Mouse (Mus musculus): ENCODE data around the gene Tnfrsf13b.

Gene Tnfrsf13b

DNA sequence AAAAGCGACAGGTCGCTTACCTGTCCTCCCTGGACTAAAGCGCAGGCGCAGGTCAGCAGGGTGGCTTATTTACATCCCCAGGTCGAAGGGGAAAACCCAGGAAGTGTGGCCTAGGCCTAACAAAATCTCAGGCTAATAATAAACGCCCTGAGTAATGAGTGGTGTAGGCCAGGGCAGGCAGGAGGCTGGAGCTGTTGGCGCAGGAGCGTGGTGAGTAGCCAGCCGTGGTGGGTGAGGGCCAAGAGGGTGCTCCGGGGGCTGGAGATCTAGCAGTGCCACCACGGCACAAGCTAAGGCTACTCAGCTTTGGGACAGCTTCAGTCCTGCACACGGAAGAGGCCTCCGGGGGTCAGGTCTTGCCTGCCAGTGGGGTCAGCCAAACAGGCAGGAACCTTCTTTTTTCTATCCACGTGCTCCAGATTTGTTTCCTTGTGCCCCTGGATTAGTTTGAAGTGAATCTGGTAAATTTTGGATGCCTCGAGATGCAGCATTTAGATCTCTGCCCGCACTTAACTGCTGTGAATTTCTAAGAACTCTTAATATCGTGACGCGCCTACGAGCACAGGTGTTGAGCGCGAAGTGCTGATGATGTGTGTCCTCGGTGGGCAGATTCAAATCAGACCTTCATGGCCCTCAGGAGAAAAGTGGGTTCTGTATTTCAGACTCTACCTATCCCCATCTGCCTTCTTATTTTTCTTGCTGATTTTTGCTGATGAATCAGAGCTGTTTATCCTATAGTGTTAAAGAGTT lies at the start of gene Tnfrsf13b:
Tnfrsf13b (plus strand) TSS at position 150 of the 750 bp plus-strand sequence.
- in situ Hi-C loops (cut with MboI; ENCODE audit: low sequenced_read_pairs), result no loop called here

DNA sequence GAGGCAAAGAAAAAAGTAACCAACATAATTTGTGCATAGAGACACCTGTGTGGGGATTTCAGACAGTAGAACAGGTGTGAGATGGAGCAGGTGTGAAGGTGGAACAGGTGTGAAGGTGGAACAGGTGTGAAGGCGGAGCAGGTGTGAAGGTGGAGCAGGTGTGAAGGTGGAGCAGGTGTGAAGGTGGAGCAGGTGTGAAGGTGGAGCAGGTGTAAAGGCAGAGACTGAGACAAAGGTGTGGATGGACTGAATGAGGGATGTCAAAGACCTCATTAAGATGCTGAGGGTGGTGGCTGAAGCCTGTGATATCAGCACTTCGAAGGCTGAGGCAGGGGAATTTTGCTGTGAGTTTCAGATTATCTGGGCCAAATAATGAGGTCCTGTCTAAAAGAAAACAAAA lies 44.9 kb upstream of the Tnfrsf13b start:
- in situ Hi-C loops (cut with MboI; ENCODE audit: low sequenced_read_pairs), result no loop called here

DNA sequence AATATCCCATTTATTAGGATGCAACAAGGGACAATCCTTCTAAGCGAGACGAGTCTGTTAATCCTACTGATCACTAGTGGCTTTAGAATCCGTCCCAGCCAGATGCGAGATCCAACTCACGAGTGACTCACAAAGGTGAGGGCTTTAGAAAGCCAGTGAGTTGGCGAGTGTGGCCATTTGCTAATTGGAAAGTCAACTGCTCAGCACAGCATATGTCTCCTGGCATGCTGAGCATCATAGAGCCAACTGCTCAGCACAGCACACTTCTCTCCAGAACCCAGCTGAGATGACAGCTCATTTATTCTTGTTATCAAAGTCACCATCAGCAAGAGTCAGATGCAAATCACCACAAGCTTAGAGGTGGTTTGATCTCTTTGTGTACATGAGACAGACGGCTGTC lies 36.4 kb upstream of the Tnfrsf13b start:
- in situ Hi-C loops (cut with MboI; ENCODE audit: low sequenced_read_pairs), result no loop called here

DNA sequence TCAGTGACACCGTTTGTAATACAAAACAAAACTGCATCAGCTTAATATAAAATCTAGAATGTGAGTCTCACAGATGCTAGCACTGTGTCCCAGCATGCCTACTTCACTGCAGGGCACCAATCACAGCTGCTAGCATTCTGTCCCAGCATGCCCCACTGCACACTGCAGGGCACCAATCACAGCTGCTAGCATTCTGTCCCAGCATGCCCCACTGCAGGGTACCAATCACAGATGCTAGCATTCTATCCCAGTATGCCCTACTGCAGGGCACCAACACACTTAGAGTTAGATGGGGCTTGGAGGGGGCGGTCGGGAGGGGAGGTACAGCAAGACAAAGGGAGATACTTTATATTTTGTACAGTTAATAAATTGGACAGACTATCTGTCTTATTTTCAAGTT lies 35.4 kb upstream of the Tnfrsf13b start:
- in situ Hi-C loops (cut with MboI; ENCODE audit: low sequenced_read_pairs), result no loop called here

DNA sequence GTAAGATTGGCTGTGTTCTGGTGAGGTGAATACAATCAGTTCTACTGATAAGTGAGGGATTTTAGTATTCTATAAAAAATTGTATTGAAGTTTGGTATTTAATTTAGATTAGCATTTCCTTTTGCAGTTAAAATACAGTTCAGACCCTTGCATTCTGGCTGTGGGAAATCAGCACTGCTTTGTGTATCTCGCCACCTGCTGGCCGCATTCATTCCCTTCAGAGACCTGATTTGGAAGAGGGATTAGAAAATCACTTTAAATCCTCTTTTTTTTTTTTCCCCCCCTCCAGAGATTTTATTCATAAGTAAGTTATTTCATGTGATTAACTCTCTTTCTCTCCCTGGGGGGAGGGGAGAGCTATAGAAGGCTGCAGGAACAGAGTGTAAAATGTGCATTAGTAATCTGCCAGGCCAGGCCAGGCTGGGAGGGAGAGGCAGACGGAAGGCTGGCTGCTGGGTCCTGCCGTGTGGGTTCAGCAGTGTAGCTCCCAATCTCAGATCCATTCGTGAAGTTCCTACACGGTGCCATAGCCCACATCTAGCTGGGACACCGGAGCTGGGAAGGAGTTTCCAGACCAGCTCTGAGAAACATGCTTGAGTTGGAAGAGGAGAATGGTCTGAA lies 34.8 kb upstream of the Tnfrsf13b start:
- in situ Hi-C loops (cut with MboI; ENCODE audit: low sequenced_read_pairs), result no loop called here

DNA sequence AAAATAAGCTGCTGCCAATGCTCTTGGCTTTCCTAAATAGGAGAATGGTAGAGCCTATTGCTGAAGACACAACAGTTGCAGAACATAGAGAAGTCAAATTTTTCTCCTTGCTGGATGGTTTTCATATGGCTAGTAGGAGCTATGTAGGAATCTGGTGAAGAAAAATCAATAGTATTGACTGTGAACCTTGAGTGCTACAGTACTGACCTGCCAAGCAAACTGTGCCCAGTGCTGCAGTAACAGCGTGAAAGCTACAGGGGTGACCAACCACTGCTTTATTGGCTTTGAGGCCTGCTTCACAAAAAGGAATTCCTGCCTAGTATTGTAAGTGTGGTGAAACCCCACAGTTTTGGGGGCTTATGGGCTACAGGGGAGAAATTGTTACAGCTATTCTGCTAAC lies 28.5 kb upstream of the Tnfrsf13b start:
- in situ Hi-C loops (cut with MboI; ENCODE audit: low sequenced_read_pairs), result no loop called here

DNA sequence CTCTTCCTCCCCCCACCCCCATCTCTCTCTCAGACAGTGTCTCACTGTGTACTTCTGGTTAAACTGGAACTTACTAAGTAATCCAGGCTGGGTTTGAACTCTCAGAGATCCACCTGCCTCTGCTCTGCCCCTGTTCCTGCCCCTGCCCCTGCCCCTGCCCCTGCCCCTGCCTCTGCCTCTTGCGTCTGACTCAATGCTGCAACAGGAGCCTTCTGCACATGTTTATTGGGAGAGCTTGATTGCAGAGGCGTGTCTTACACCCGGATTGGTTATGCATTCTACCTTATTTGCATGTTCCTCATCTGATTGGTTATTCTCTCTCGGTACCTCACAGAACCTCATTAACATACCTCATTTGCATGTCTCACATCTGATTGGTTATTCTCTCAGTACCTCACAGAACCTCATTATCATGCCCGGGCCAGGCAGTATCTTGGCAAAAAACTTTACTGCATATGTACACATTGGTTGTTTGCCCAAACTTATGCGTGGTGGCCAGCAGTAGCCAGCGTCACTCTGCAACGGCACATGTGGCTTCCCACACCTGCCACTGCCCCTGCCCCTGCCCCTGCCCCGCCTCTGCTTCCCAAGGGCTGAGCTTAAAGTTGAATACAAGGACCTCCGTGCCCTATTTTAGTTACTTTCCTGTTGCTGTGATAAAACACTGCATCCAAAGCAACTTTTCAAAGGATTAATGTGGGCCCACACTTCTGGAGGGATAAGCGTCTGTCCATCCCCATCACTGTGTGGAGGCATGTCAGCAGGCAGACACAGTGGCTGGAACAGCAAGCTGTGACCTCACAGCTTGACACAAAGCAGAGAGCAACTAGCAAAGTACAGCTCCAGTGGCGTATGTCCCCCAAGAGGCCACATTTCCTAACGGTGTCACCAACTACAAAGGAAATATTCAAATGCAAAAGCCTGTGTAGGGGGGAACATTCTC lies 23.9 kb upstream of the Tnfrsf13b start:
- in situ Hi-C loops (cut with MboI; ENCODE audit: low sequenced_read_pairs), result no loop called here

DNA sequence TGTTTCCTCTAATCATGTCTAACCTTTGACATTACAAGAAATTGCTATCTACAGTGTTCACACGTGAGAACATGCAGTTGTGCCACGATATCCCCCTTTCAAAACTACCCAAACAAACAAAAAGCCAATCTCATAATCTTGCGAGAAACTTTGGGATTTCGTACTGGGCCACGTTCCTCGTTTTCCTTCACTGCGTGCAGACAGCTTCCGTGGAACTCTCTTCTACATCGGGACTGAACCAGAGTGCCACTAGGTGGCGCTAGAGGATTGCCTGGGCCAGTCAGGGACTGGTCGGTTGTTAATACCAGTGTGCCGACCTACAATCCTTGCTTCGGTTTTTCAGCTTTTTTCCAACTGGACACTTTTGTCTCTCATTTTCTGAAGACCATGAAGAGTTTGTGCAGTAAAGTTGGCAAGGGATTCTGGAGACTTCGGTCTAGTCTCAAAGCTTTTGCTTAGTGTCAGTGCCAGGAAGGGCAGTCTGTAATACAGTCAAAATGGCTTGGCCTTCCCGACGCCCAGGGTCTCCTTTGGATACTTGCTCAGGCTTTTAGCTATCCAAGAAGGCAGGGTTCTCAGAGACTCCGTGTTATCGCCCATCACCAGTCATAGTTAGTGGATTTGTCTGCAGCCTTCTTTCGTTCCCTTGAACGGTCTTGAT lies 22.2 kb upstream of the Tnfrsf13b start:
- in situ Hi-C loops (cut with MboI; ENCODE audit: low sequenced_read_pairs), result no loop called here

DNA sequence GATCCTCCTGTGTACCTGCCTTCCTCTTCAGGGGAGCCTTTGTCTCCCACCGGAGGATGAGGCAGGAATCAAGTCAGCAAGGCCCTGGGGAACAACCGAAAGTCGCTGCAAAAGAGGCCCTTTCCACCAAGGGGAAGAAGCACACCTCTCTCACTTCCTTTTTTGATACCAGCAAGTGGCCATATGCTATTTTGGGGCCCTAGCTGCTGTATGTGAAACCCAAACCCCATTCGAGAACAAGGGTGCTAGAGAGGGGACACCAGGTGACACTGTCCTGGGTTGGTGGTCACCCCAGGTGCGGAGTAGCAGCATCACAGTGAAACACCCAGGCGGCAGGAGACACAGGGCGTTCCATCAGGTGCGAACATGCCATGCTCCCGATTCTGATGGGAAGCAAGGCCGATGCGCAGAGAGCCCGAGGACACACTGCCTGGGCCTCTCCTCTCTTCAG lies 17.6 kb upstream of the Tnfrsf13b start:
- in situ Hi-C loops (cut with MboI; ENCODE audit: low sequenced_read_pairs), result no loop called here

DNA sequence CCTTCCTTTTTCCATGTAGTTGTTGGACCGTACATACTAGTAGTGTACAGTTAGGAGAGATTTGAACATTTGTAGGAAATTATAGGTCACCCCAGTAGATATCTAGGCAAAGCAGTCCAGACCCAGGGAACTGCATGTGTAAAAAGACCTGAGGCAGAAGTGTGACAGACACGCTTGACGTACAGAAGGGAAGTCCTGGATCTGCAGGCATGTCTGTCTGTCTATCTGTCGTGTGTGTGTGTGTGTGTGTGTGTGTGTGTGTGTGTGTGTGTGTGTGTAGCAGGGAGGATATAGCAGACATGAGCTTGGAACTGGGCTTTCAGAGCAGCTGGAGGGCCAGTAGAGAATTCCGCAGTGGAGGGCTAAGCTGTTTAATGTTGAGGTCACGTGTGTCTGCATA lies 16.8 kb upstream of the Tnfrsf13b start:
- in situ Hi-C loops (cut with MboI; ENCODE audit: low sequenced_read_pairs), result no loop called here

DNA sequence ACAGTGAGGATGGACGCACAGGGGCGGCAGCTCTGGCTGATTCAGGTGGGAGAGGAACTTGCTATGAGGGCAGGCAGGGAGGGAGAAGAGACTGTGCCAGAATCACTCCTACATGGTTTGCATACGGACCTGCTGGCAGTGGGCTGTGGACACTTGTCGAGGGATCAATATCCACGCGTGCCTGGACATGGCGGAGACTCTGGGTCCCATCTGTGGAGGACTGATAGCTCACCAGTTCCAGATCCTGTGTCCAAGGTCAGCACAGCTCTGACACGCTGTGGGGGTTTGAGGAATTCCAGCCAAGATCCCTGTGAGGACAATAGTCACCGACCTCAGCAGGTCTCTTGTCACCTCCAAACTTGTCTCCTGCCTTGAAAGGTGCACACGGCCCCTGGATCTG lies 16.4 kb upstream of the Tnfrsf13b start:
- in situ Hi-C loops (cut with MboI; ENCODE audit: low sequenced_read_pairs), result no loop called here

DNA sequence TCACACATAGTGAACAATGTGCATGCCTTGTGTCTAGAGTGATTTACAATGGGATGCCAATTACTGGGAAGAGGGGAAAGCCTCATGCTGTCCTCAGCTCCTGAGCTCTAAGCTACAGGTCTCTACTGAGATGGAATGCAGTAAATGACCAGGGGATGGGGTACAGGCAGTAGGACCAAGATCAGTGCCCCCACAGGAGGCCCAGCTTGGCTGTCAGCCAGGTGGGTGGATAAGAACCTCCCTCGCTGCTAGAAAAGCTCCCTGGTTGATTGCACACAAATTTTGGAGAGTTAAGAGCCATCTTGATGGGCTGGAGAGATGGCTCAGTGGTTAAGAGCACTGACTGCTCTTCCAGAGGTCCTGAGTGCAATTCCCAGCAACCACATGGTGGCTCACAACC lies 15.6 kb upstream of the Tnfrsf13b start:
- in situ Hi-C loops (cut with MboI; ENCODE audit: low sequenced_read_pairs), result no loop called here

DNA sequence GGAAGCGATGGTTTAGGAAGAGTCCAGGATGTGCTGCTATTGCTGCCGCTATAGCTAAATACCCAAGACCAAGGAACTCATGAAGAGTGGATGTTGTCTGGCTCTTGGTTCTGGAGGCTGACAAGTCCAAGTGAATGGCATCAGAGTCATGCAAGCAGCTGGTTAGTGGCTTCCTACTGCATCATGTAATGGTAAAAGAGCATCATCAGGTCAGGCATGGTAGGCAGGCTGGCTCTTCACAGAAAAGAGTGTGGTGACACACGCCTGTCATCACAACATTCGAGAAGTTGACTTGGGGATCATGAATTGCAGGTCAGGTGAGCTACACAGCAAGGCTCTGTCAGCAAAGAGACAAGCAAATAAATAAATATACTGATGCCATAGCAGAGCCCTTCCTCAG lies 15.1 kb upstream of the Tnfrsf13b start:
- in situ Hi-C loops (cut with MboI; ENCODE audit: low sequenced_read_pairs), result no loop called here

DNA sequence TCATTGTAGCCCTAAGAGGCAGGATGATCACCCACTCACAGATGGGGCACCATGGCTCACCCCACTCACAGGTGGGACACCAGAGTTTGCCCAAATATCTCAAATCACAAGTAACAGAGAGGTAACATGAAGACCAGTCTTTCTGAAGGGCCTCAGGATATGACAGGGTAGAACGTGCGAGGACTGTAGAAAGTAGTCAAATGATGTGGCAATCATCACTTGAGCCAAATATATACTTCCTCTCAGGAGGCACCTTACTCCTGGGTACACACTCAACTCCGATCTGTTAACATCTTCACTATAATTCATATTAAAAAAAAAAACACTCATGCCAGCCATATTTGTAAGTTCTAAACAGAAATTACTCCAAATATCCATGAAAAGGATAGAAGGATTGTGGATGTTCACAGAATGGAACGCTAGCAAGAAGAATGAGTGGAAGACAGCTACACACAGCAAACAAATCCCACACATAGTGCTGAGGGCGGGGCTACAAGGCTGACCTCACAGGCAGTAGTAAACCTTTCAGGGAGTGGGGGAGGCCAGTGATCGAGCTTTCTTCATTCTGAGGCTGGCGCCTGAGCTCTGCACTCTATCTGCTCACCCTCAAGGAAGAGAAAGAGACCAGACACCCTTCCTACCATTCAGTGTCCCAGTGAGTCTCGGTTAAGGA lies 14.1 kb upstream of the Tnfrsf13b start:
- in situ Hi-C loops (cut with MboI; ENCODE audit: low sequenced_read_pairs), result no loop called here

DNA sequence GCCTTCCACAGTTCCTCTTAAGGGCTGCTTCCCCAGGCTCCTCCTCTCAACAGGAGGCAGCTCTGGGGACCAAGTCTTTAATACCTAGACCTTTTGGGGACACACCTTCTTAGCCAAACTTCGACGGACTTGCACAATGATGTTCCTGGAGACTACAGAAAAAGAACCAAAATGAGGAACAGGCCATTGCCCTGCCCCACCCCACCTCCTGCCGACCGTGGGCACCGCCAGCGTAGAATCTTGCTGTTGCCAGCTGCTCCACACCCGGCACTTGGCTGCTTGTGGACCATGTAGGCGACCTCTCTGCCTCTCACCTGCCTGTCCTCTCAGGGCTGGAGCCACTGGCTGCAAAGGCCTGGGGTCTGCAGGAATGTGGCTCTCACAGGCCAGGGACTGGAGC lies 10.3 kb upstream of the Tnfrsf13b start:
- in situ Hi-C loops (cut with MboI; ENCODE audit: low sequenced_read_pairs), result no loop called here

DNA sequence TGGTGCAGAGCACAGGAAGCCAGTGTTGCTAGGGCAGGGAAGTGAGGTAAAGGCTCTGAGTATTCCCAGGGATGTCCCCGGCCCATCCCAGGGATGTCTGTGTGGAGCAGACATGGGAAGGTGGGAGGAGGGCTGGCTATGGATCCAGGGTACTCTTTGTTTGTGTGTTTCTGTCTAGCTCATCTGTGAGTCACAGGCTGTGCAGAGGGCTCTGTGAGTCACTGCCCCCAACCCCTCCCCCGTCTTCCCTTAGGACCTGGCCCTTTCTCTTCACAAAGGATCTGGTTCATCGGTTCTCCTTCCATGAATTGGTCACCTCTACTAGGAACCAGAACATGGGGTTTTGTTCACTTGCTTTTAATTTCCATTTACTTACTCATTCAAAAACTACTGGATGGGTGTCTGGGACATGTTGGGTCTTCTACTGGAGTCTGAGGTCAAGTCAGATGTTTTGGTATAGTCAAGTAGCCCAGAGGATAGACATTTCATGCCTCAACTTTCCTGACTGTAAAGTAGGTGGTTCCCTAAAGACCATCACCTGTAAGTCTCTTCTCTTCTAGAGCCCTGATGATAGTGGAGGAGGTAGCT lies 6.5 kb upstream of the Tnfrsf13b start:
- in situ Hi-C loops (cut with MboI; ENCODE audit: low sequenced_read_pairs), result no loop called here

DNA sequence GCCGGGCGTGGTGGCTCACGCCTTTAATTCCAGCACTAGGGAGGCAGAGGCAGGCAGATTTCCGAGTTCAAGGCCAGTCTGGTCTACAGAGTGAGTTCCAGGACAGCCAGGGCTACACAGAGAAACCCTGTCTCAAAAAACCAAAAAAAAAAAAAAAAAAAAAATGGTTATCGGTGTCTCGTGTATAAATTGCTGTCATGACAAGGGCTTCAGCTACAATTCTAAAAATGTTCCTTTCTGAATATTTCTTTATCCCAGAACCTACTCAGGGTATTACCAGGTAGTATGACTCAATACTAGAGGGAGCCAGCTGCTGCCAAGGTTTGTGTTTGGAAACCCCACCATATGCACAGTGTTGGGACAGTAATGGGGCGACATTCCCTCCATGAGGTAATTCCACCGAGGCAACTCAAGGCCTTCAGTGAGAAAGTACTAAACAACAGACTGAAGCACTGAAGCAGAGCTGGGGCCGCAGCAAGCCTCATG lies 4.2 kb upstream of the Tnfrsf13b start:
- in situ Hi-C loops (cut with MboI; ENCODE audit: low sequenced_read_pairs), result no loop called here

DNA sequence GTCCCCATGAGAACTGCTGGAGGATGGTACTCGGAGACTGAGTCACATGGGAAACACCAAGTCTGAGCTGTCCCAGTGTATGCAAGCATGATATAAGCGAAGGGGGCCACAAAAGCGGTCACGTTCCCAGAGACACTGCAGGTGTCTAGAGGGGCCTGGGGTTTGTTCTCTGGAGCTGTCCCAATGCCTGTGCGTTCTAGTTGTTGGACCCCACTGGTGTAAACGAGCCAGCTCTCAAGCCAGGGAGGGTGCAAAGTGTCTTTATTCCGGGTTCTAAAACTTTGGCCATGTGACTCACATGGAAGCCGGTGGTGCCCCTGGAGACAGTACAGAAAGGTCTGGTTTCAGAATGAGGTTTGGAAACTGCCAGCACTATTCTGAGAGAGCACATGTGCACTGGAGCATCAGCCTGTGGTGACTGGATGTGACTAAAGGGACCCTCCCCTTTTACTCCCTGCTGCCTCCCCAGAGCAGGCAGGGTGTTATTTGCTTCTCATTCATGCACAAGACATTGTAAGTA lies 3.7 kb upstream of the Tnfrsf13b start:
- in situ Hi-C loops (cut with MboI; ENCODE audit: low sequenced_read_pairs), result no loop called here

DNA sequence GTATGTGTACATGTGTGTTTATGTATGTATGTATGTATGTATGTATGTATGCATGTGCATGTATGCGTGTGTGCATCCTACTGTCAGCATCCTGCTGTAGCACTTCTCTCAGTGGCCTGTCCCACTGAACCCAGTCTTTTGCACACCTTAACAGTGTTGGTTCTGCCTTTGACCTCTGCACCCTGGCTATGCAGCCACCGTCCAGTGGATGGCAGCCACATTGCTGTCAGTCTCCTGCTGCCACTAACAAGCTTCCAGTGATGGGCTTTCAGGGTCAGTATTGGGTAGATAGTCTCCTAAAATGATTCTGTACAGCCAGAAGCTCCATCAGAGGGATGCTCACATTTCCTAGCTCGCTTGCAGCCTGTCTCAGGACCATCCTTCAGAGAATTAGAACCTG lies 2.7 kb upstream of the Tnfrsf13b start:
- in situ Hi-C loops (cut with MboI; ENCODE audit: low sequenced_read_pairs), result no loop called here

DNA sequence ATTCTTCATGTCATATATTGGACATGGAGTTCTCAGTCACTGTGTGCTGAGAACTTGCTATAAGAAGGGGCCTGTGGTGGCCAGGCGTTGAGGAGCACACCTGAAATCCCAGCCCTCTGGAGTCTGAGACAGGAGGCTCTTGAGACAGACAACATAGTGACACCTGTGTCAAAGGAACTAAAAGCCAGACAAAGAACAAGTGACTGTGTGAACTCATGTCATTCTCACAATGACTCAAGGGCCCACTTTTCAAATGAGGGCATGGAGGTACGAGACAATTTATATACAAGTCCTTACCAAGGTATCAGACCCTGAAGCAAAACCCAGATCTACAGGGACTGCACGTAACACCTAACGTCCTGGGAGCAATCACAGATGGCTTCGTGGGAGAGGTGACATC lies 585 bp upstream of the Tnfrsf13b start:
- in situ Hi-C loops (cut with MboI; ENCODE audit: low sequenced_read_pairs), result no loop called here

All from CH12F3 (cell line).